Mouse (Mus musculus): ENCODE results near the gene Cdhr4. TPM values are rescaled to one million over a fixed set of nuclear protein-coding genes. Genes with fewer than 3 reads are reported as not detected.

Cdhr4 gene
- polyA plus RNA-seq (2015; fragmentation: Illumina TruSeq; extraction: RNeasy Lipid Tissue Mini Kit (QIAGEN cat#74804); ENCODE audit: insufficient read depth, low read depth, low replicate concordance), result not detected

DNA sequence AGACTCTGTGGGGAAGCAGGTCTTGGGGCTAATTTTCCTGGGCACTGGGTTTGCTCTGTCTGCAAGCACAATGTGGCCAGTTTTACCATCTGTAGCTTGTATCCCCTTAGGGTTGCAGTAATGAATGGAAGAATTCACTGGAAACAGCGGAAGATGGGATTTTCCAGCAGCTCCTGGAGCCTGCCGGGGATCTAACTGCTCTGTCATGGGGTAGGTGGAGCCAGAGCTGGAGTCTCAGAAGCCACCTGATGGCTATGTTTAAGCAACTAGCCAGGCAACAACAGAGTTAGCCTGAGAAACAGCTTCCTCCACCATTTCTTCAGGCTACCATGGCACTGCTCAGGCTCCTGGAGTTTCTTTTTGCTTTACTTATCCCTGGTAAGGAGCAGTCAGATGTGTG is at the start of gene Cdhr4:
Gene Cdhr4 (plus strand): TSS at position 301 of the 400 bp plus-strand sequence.

DNA sequence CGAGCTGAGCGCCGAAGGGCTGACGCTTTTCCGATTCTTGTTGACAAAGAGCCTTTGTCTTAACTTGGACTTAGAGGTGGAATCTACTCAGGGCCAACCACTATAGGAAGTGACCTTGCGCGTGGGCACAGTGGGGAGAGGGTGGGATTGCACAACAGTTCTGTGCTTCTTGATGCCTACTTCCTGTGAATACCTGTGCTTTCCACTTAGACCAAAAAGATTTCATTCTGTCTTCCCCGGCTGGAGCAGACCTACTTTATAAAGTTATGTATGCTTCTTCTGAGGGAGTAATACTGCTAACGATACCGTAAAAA is 42.4 kb upstream of the Cdhr4 start, which contains the start of gene Traip:
Gene Traip (plus strand): TSS at position 215 of the 314 bp plus-strand sequence.

DNA sequence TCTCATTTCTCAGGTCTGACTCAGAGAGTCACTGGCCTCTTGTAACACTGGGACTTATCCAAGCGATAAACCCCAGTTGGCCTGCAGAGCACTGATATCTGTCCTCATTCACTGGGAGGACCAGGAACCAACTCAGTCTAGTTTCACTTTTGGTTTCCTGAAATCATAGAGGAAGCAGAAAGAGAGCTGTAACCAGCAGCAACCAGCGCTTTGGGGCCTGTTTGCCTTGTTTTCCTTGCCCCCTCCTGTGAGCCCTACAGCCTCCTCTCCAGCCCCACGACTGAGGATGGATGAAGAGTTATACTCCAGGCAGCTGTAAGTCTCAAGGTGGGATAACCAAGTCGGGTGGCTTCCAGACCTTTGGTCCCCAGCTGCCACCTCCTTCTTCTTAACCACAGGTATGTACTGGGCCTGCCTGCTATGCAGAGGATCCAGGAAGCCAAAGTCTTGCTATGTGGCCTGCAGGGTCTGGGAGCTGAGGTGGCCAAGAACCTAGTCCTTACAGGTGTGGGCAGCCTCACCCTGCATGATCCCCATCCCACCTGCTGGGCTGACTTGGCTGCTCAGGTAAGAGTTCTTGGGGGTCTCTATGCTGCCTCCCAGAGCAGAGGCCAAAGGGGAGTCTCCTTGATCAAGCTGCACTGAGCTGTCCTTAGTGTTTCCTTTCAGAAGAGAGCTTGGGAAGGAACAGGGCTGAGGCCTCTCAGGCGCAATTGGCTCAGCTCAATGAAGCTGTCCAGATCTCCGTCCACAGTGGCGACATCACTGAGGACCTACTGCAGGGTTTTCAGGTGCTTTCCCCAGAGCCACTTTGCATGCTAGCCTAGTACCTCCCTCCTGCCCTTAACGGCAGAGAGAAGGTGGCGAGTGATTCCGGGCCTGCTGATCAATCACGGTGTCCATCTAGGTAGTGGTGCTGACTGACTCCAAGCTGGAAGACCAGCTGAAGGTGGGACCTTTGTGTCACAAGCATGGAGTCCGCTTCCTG is 16.6 kb upstream of the Cdhr4 start, which contains the start of gene Uba7:
Gene Uba7 (plus strand): TSS at position 107 of the 988 bp plus-strand sequence.

DNA sequence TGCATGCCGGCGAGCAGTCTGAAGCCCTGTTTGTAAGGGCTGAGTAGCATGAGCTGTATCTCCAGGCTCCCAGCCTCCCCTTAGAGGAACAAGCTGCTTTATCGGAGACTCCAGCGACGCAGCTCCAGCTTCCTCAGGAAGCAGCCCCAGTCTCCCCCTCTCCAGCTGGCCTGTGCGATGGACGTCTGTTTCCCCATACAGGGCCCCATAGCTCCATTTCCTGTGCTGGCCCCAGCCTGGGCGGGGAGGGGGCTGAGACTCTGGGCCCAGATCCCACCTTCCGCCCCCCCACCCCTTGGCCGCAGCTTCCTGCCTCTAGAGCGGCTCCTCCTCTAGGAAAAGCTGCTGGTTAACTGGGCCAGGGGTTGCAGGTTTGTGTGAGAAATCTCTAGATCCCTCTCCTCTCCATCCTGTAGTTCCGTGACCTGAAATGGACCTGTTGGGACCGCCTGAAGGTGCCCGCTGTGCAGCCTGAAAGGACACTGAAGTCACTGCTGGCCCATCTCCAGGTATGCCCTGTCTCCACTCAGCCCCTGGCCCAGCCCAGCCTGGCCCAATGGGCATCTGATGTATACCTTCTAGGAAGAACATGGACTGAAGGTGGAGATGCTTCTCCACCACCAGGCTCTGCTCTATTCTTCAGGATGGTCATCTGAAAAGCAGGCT is 9.5 kb upstream of the Cdhr4 start, which contains the start of gene Gm20661:
Gene Gm20661 (plus strand): TSS at position 378 of the 666 bp plus-strand sequence.

DNA sequence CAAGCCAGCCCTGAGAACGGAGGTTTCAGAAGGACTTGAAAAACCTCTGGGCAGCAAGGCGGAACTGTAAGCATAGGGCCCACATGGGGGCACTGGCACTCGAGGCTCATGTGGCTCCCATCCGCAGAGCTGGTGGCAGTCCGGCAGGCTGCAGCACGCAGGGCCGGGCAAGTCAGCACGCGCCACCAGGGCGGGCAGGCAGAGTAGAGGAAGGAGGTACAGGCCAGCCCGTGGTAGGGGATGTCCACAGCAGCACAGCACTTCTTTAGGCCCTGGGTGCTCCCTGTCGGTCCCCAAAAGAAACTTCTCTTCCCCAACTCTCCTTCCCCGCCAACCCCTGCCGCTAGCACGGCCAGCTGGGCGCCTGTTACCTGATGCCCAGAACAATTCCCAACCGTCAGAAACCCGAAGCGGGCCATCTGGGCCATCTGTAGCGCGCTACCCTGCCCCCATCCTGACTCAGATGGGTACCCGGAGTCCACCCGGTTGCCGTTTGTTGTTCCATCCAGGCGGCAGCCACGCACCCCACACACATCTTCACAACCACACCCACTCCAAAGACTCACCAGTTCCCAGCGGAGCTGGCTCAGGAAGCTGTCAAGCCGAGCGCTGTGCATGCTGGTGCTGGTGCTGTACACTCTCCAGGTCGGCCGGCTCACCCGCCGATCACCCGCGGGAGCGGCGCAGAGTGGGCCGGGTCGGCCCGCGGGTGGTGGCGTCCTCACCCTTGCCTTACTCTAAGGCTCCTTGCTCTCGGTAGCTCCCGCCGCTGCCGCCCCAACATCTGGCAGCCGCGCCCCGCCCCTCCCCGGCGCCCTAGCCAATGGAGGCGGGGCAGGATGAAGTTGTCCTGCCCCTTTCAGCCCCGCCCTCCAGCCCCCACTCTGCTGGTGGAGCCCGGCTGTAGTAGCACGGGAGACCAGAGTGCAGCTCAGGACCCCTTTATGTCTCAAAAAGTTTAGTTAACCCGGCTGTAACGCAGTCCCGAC is 6.9 kb upstream of the Cdhr4 start, which contains the start of gene Inka1:
Gene Inka1 (minus strand): TSS at position 749 of the 989 bp plus-strand sequence.

DNA sequence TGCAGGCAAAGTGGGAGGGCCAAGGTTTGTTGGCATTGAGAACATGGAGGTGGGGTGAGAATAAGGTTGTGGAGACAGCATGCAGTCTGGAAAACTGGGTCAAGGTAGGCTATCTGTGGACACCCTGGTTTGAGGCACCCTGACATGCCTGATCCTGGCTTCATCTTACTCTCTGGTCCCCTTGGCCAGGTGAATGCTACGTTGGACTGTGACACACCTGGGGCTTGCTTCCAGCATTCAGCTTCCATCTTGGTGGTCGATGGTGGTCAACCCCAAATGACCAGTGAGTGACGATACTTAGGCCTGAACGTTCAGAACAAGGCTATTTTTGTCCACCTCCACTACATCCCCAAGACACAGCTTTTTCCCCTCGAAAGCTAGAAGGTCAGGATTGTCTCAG is 3.8 kb downstream of the Cdhr4 start, which contains the start of gene Gm20662:
Gene Gm20662 (plus strand): TSS at position 301 of the 400 bp plus-strand sequence.

DNA sequence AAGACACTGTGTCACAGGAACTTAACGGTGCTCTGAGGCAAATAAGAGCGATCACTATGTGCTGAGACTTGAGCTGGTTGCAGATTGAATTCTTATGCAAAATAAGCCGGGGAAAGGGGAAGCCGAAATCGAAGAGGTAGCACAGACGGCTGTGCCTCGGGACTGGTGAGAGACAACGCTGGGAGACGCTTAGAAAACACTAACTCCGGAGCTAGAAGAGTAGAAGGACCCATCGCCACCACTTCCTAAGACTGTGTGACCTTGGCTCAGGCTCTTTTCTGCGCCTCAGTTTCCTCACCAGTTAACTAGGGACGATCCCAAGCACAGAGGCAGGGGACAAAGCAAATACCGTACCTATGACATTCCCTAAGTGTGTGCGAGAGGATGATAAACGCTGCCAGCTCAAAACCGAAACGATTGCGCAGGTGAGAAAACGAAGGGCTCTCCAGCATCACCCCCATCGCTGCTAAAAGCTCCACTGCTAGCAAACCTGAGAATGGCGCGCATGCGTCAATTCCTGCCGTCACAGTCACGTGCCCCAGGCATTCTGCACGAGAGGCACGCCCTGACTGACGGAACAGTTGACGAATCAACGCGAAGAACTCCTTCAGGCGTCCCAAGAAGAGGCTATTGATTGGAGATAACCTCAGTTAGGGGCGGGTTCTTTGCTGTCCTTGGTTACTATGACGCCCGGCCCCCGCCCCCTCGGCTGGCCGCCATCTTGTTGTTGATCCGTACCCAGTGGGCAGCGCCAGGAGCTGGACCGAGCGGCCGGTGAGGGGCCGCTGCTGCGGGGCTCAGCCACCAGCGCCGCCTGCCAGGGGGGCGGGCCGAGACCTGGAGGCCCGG is 9.8 kb downstream of the Cdhr4 start, which contains the start of gene Ip6k1:
Gene Ip6k1 (plus strand): TSS at position 580 of the 849 bp plus-strand sequence.

DNA sequence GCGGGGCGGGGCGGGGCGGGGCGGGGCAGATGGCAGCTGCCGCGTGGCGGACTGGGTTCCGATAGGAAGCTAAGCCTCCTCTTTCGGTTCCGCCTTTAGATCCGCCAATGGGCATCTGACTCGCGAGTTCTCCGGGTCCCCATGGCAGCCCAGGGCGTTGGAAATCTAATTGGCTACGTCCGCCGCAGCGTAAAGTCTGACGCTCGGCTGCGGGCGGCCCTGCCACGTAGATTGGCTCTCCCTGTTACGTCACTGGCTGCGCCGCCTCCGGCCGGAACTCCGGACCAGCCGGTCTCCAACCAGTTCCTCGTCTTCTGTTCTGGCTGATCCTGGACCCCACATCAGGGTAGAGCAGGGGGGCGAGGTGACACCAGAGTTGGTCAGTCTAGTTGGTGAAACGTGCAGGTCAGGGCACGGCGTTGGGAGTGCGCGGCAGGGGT is 56.7 kb downstream of the Cdhr4 start, which contains the start of gene Gmppb:
Gene Gmppb (plus strand): TSS at position 227 of the 440 bp plus-strand sequence.

Other genes starting within 250 kb of the Cdhr4 start
- 36.6 TPM for gene Rbm5, start 221.5 kb upstream of the Cdhr4 start, polyA plus RNA-seq (2015; fragmentation: Illumina TruSeq; extraction: RNeasy Lipid Tissue Mini Kit (QIAGEN cat#74804); ENCODE audit: insufficient read depth, low read depth, low replicate concordance)
- 27.2 TPM for gene Rbm6, start 119.3 kb upstream of the Cdhr4 start, polyA plus RNA-seq (2015; fragmentation: Illumina TruSeq; extraction: RNeasy Lipid Tissue Mini Kit (QIAGEN cat#74804); ENCODE audit: insufficient read depth, low read depth, low replicate concordance)
- gene Mon1a, start 104.3 kb upstream of the Cdhr4 start, polyA plus RNA-seq (2015; fragmentation: Illumina TruSeq; extraction: RNeasy Lipid Tissue Mini Kit (QIAGEN cat#74804); ENCODE audit: insufficient read depth, low read depth, low replicate concordance), result 9.7 TPM
- gene Mst1r, start 85.6 kb upstream of the Cdhr4 start, polyA plus RNA-seq (2015; fragmentation: Illumina TruSeq; extraction: RNeasy Lipid Tissue Mini Kit (QIAGEN cat#74804); ENCODE audit: insufficient read depth, low read depth, low replicate concordance), result 3.4 TPM
- gene Actl11, start 64.0 kb upstream of the Cdhr4 start, polyA plus RNA-seq (2015; fragmentation: Illumina TruSeq; extraction: RNeasy Lipid Tissue Mini Kit (QIAGEN cat#74804); ENCODE audit: insufficient read depth, low read depth, low replicate concordance), result not detected
- not detected for gene Camkv, start 56.8 kb upstream of the Cdhr4 start, polyA plus RNA-seq (2015; fragmentation: Illumina TruSeq; extraction: RNeasy Lipid Tissue Mini Kit (QIAGEN cat#74804); ENCODE audit: insufficient read depth, low read depth, low replicate concordance)
- gene Traip, start 42.4 kb upstream of the Cdhr4 start, polyA plus RNA-seq (2015; fragmentation: Illumina TruSeq; extraction: RNeasy Lipid Tissue Mini Kit (QIAGEN cat#74804); ENCODE audit: insufficient read depth, low read depth, low replicate concordance), result not detected
- 17.0 TPM for gene Uba7, start 17.0 kb upstream of the Cdhr4 start, polyA plus RNA-seq (2015; fragmentation: Illumina TruSeq; extraction: RNeasy Lipid Tissue Mini Kit (QIAGEN cat#74804); ENCODE audit: insufficient read depth, low read depth, low replicate concordance)
- gene Gm20661, start 9.4 kb upstream of the Cdhr4 start, polyA plus RNA-seq (2015; fragmentation: Illumina TruSeq; extraction: RNeasy Lipid Tissue Mini Kit (QIAGEN cat#74804); ENCODE audit: insufficient read depth, low read depth, low replicate concordance), result not detected
- gene Inka1, start 6.6 kb upstream of the Cdhr4 start, polyA plus RNA-seq (2015; fragmentation: Illumina TruSeq; extraction: RNeasy Lipid Tissue Mini Kit (QIAGEN cat#74804); ENCODE audit: insufficient read depth, low read depth, low replicate concordance), result 3.5 TPM
- not detected for gene Gm20662, start 3.9 kb downstream of the Cdhr4 start, polyA plus RNA-seq (2015; fragmentation: Illumina TruSeq; extraction: RNeasy Lipid Tissue Mini Kit (QIAGEN cat#74804); ENCODE audit: insufficient read depth, low read depth, low replicate concordance)
- 29.1 TPM for gene Ip6k1, start 10.0 kb downstream of the Cdhr4 start, polyA plus RNA-seq (2015; fragmentation: Illumina TruSeq; extraction: RNeasy Lipid Tissue Mini Kit (QIAGEN cat#74804); ENCODE audit: insufficient read depth, low read depth, low replicate concordance)
- 11.7 TPM for gene Gmppb, start 56.7 kb downstream of the Cdhr4 start, polyA plus RNA-seq (2015; fragmentation: Illumina TruSeq; extraction: RNeasy Lipid Tissue Mini Kit (QIAGEN cat#74804); ENCODE audit: insufficient read depth, low read depth, low replicate concordance)
- gene Amigo3, start 60.7 kb downstream of the Cdhr4 start, polyA plus RNA-seq (2015; fragmentation: Illumina TruSeq; extraction: RNeasy Lipid Tissue Mini Kit (QIAGEN cat#74804); ENCODE audit: insufficient read depth, low read depth, low replicate concordance), result 1.6 TPM
- not detected for gene Mst1, start 87.9 kb downstream of the Cdhr4 start, polyA plus RNA-seq (2015; fragmentation: Illumina TruSeq; extraction: RNeasy Lipid Tissue Mini Kit (QIAGEN cat#74804); ENCODE audit: insufficient read depth, low read depth, low replicate concordance)
- 23.7 TPM for gene Rnf123, start 90.8 kb downstream of the Cdhr4 start, polyA plus RNA-seq (2015; fragmentation: Illumina TruSeq; extraction: RNeasy Lipid Tissue Mini Kit (QIAGEN cat#74804); ENCODE audit: insufficient read depth, low read depth, low replicate concordance)
- gene Apeh, start 102.1 kb downstream of the Cdhr4 start, polyA plus RNA-seq (2015; fragmentation: Illumina TruSeq; extraction: RNeasy Lipid Tissue Mini Kit (QIAGEN cat#74804); ENCODE audit: insufficient read depth, low read depth, low replicate concordance), result 40.1 TPM
- 0.48 TPM for gene Bsn, start 197.9 kb downstream of the Cdhr4 start, polyA plus RNA-seq (2015; fragmentation: Illumina TruSeq; extraction: RNeasy Lipid Tissue Mini Kit (QIAGEN cat#74804); ENCODE audit: insufficient read depth, low read depth, low replicate concordance)

Data from pancreas, adult 10 weeks (tissue).